Mouse (Mus musculus): ENCODE measurements at regions not wholly inside any gene's neighbourhood (a gene's known extent, or its start where the extent isn't known, plus 50 kb on each side); places are given as distances from the start of the nearest gene placed in this dataset.

- peak; percentile 60 for DNase-seq
These were observed 136.6 kb upstream of the Sdk2 start for GRCm38 (mm10) chr11:114203416-114203815.

GRCm38 (mm10) chr11:114202486-114202885 is 135.6 kb upstream of the Sdk2 start:
- DNase-seq = no peak

- DNase-seq = no peak
These were observed 132.3 kb upstream of the Sdk2 start for GRCm38 (mm10) chr11:114199081-114199586.

GRCm38 (mm10) chr11:114198317-114199032 is 131.6 kb upstream of the Sdk2 start:
- DNase-seq = peak; percentile 94

GRCm38 (mm10) chr11:114195291-114195690 is 128.4 kb upstream of the Sdk2 start:
- DNase-seq = no peak

- no peak for DNase-seq
These were observed 127.3 kb upstream of the Sdk2 start for GRCm38 (mm10) chr11:114194055-114194706.

- no peak for DNase-seq
These were observed 126.2 kb upstream of the Sdk2 start for GRCm38 (mm10) chr11:114193018-114193417.

- no peak for DNase-seq
These were observed 124.8 kb upstream of the Sdk2 start for GRCm38 (mm10) chr11:114191661-114192060.

GRCm38 (mm10) chr11:114184970-114185882 is 118.4 kb upstream of the Sdk2 start:
- DNase-seq = peak; percentile 19

- no peak for DNase-seq
These were observed 117.6 kb upstream of the Sdk2 start for GRCm38 (mm10) chr11:114184431-114184830.

- no peak for DNase-seq
These were observed 116.4 kb upstream of the Sdk2 start for GRCm38 (mm10) chr11:114183231-114183630.

- no peak for DNase-seq
These were observed 112.1 kb upstream of the Sdk2 start for GRCm38 (mm10) chr11:114178746-114179472.

- no peak for DNase-seq
These were observed 110.9 kb upstream of the Sdk2 start for GRCm38 (mm10) chr11:114177789-114178188.

GRCm38 (mm10) chr11:114177281-114177680 is 110.4 kb upstream of the Sdk2 start:
- DNase-seq = no peak

GRCm38 (mm10) chr11:114176671-114177212 is 109.9 kb upstream of the Sdk2 start:
- peak; percentile 4 for DNase-seq

GRCm38 (mm10) chr11:114175437-114176131 is 108.7 kb upstream of the Sdk2 start:
- DNase-seq = no peak

- DNase-seq = no peak
These were observed 108.0 kb upstream of the Sdk2 start for GRCm38 (mm10) chr11:114174871-114175270.

- DNase-seq = peak; percentile 54
These were observed 101.4 kb upstream of the Sdk2 start for GRCm38 (mm10) chr11:114168231-114168661.

GRCm38 (mm10) chr11:114165656-114166362 is 99.0 kb upstream of the Sdk2 start:
- no peak for DNase-seq

GRCm38 (mm10) chr11:114152716-114153115 is 85.9 kb upstream of the Sdk2 start:
- peak; percentile 29 for DNase-seq

GRCm38 (mm10) chr11:114146334-114146733 is 79.5 kb upstream of the Sdk2 start:
- no peak for DNase-seq

All from lung, postnatal 14 days (tissue).